Mouse (Mus musculus): ENCODE results near the gene BC030870. TPM values are rescaled to one million over a fixed set of nuclear protein-coding genes. Genes with fewer than 3 reads are reported as not detected.

Gene BC030870
- polyA plus RNA-seq, 1 experiment, result not detected

GRCm38 (mm10) chr8:65088120-65088519 lies 41.2 kb downstream of the BC030870 start:
- no peaks in the 10 kb centered on the region for H3K9me3 ChIP-seq (replicated peaks; ENCODE audit: control insufficient read depth, insufficient read depth, low read length, poor library complexity, severe bottlenecking)
- H3K9ac ChIP-seq (ENCODE audit: low read depth, poor library complexity, severe bottlenecking), result no peak overlapping the region
- no peaks in the 10 kb centered on the region for H3K4me1 ChIP-seq (ENCODE audit: control insufficient read depth, insufficient read depth, low read length)
- H3K4me3 ChIP-seq (ENCODE audit: low read depth, low read length), result no peak overlapping the region
- H3K27ac ChIP-seq (ENCODE audit: insufficient read depth, low read length), result no peak overlapping the region
- H3K36me3 ChIP-seq (ENCODE audit: control insufficient read depth, insufficient read depth, low read length, poor library complexity, severe bottlenecking), result no peaks in the 10 kb centered on the region
- no peak for TF ChIP-seq POLR2A (IDR thresholded peaks at IDR 0.05; ENCODE audit: insufficient read depth, low read length)
- TF ChIP-seq CTCF (IDR thresholded peaks at IDR 0.05; ENCODE audit: low read depth, low read length), result no peak
- TF ChIP-seq EP300 (IDR thresholded peaks at IDR 0.05; ENCODE audit: insufficient read depth, low read depth, low read length), result no peak
- H3K27me3 ChIP-seq (ENCODE audit: control insufficient read depth, insufficient read depth, low read length, poor library complexity, severe bottlenecking), result no peaks in the 10 kb centered on the region

DNA sequence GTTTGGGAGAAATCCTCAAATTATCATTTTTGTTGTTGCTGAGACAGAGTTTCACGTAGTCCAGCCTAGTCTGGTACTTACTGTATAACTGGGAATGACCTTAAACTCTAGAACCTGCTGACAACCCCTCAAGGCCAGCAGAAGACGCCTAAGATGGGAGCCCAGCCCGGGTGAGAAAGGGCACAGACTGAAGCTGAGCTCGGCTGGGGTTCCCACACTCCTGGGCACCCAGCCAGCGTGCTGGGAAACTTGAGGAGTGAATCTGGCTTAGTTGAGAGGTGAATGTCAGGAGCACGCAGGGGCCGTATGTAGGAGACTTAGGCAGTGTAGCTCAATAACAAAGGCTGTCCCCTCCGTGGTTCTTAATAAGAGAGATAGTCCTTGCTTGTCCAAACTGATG lies 41.7 kb downstream of the BC030870 start:
- Histone ChIP-seq H3K36me3 (ENCODE audit: control insufficient read depth, insufficient read depth, low read length, poor library complexity, severe bottlenecking) (no peaks in the 10 kb centered on the region), H3K9me3 (replicated peaks; ENCODE audit: control insufficient read depth, insufficient read depth, low read length, poor library complexity, severe bottlenecking) (no peaks in the 10 kb centered on the region), H3K27me3 (ENCODE audit: control insufficient read depth, insufficient read depth, low read length, poor library complexity, severe bottlenecking) (no peaks in the 10 kb centered on the region), H3K4me1 (ENCODE audit: control insufficient read depth, insufficient read depth, low read length) (no peaks in the 10 kb centered on the region), H3K4me3 (ENCODE audit: low read depth, low read length) (no peak overlapping the region), H3K9ac (ENCODE audit: low read depth, poor library complexity, severe bottlenecking) (no peak overlapping the region), H3K27ac (ENCODE audit: insufficient read depth, low read length) (no peak overlapping the region)
- no peak for TF ChIP-seq CTCF (IDR thresholded peaks at IDR 0.05; ENCODE audit: low read depth, low read length)
- TF ChIP-seq POLR2A (IDR thresholded peaks at IDR 0.05; ENCODE audit: insufficient read depth, low read length), result no peak
- no peak for TF ChIP-seq EP300 (IDR thresholded peaks at IDR 0.05; ENCODE audit: insufficient read depth, low read depth, low read length)

DNA sequence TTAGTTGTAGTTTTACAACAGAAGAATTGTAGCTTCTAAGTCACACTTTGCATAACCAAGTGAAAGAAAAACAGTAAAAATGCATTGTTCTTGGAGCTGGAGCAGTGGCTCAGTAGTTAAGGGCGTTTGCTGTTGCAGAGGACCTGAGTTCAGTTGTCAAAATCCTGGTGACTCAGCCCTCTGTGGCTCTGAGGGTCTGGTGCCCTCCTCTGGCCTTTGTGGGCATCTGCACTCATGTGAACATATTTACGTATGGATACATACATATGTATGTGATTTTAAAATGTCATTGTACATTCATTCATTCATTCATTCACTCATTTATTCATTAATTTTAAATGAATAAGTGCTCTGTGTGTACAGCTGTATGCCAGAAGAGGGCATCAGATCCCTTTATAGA lies 43.7 kb downstream of the BC030870 start:
- Histone ChIP-seq H3K9ac (ENCODE audit: low read depth, poor library complexity, severe bottlenecking) (no peak overlapping the region), H3K4me1 (ENCODE audit: control insufficient read depth, insufficient read depth, low read length) (no peaks in the 10 kb centered on the region)
- no peak for TF ChIP-seq POLR2A (IDR thresholded peaks at IDR 0.05; ENCODE audit: insufficient read depth, low read length)
- TF ChIP-seq EP300 (IDR thresholded peaks at IDR 0.05; ENCODE audit: insufficient read depth, low read depth, low read length), result no peak
- peak; percentile 76 for TF ChIP-seq CTCF (IDR thresholded peaks at IDR 0.05; ENCODE audit: low read depth, low read length)

GRCm38 (mm10) chr8:65080731-65081130 lies 48.6 kb downstream of the BC030870 start:
- Histone ChIP-seq H3K9ac (ENCODE audit: low read depth, poor library complexity, severe bottlenecking) (no peak overlapping the region), H3K4me3 (ENCODE audit: low read depth, low read length) (no peak overlapping the region), H3K9me3 (replicated peaks; ENCODE audit: control insufficient read depth, insufficient read depth, low read length, poor library complexity, severe bottlenecking) (no peaks in the 10 kb centered on the region), H3K27ac (ENCODE audit: insufficient read depth, low read length) (no peak overlapping the region), H3K4me1 (ENCODE audit: control insufficient read depth, insufficient read depth, low read length) (no peaks in the 10 kb centered on the region), H3K36me3 (ENCODE audit: control insufficient read depth, insufficient read depth, low read length, poor library complexity, severe bottlenecking) (no peaks in the 10 kb centered on the region), H3K27me3 (ENCODE audit: control insufficient read depth, insufficient read depth, low read length, poor library complexity, severe bottlenecking) (no peaks in the 10 kb centered on the region)
- TF ChIP-seq POLR2A (IDR thresholded peaks at IDR 0.05; ENCODE audit: insufficient read depth, low read length) (no peak), EP300 (IDR thresholded peaks at IDR 0.05; ENCODE audit: insufficient read depth, low read depth, low read length) (no peak), CTCF (IDR thresholded peaks at IDR 0.05; ENCODE audit: low read depth, low read length) (no peak)

More for the DNA sequence above, 43.7 kb downstream of the BC030870 start:
- Histone ChIP-seq H3K27ac (ENCODE audit: insufficient read depth, low read length) (no peak overlapping the region), H3K27me3 (ENCODE audit: control insufficient read depth, insufficient read depth, low read length, poor library complexity, severe bottlenecking) (no peaks in the 10 kb centered on the region), H3K36me3 (ENCODE audit: control insufficient read depth, insufficient read depth, low read length, poor library complexity, severe bottlenecking) (no peaks in the 10 kb centered on the region), H3K4me3 (ENCODE audit: low read depth, low read length) (no peak overlapping the region), H3K9me3 (replicated peaks; ENCODE audit: control insufficient read depth, insufficient read depth, low read length, poor library complexity, severe bottlenecking) (no peaks in the 10 kb centered on the region)

GRCm38 (mm10) chr8:65074733-65075132 lies 54.6 kb downstream of the BC030870 start, which contains the start of gene Gm10663:
TSS of gene Gm10663 (plus strand) at chr8:65075033.
- Histone ChIP-seq H3K4me3 (ENCODE audit: low read depth, low read length) (no peak within 1 kb of the TSS), H3K9me3 (replicated peaks; ENCODE audit: control insufficient read depth, insufficient read depth, low read length, poor library complexity, severe bottlenecking) (no peaks in the 10 kb centered on the region), H3K27ac (ENCODE audit: insufficient read depth, low read length) (no peak within 1 kb of the TSS), H3K27me3 (ENCODE audit: control insufficient read depth, insufficient read depth, low read length, poor library complexity, severe bottlenecking) (no peaks in the 10 kb centered on the region), H3K9ac (ENCODE audit: low read depth, poor library complexity, severe bottlenecking) (no peak within 1 kb of the TSS), H3K4me1 (ENCODE audit: control insufficient read depth, insufficient read depth, low read length) (no peaks in the 10 kb centered on the region), H3K36me3 (ENCODE audit: control insufficient read depth, insufficient read depth, low read length, poor library complexity, severe bottlenecking) (no peaks in the 10 kb centered on the region)
- TF ChIP-seq POLR2A (IDR thresholded peaks at IDR 0.05; ENCODE audit: insufficient read depth, low read length) (no peak), EP300 (IDR thresholded peaks at IDR 0.05; ENCODE audit: insufficient read depth, low read depth, low read length) (no peak), CTCF (IDR thresholded peaks at IDR 0.05; ENCODE audit: low read depth, low read length) (no peak)

- H3K4me3 ChIP-seq (ENCODE audit: low read depth, low read length), result no peak overlapping the region
- no peaks in the 10 kb centered on the region for H3K36me3 ChIP-seq (ENCODE audit: control insufficient read depth, insufficient read depth, low read length, poor library complexity, severe bottlenecking)
- no peaks in the 10 kb centered on the region for H3K4me1 ChIP-seq (ENCODE audit: control insufficient read depth, insufficient read depth, low read length)
- H3K27ac ChIP-seq (ENCODE audit: insufficient read depth, low read length), result no peak overlapping the region
- TF ChIP-seq CTCF (IDR thresholded peaks at IDR 0.05; ENCODE audit: low read depth, low read length) (no peak), POLR2A (IDR thresholded peaks at IDR 0.05; ENCODE audit: insufficient read depth, low read length) (no peak), EP300 (IDR thresholded peaks at IDR 0.05; ENCODE audit: insufficient read depth, low read depth, low read length) (no peak)
- H3K9me3 ChIP-seq (replicated peaks; ENCODE audit: control insufficient read depth, insufficient read depth, low read length, poor library complexity, severe bottlenecking), result peaks cover 20% of the 10 kb centered on the region
- no peak overlapping the region for H3K9ac ChIP-seq (ENCODE audit: low read depth, poor library complexity, severe bottlenecking)
- no peaks in the 10 kb centered on the region for H3K27me3 ChIP-seq (ENCODE audit: control insufficient read depth, insufficient read depth, low read length, poor library complexity, severe bottlenecking)
Observed at GRCm38 (mm10) chr8:65070996-65071395, 58.4 kb downstream of the BC030870 start.
